Mouse (Mus musculus) heart, embryonic 11.5 days (tissue): ENCODE results near the gene Rgma. TPM values are rescaled to one million over a fixed set of nuclear protein-coding genes. Genes with fewer than 3 reads are reported as not detected.

Source experiments
- ATAC-seq: fragments of 200-750 bp; cut with Nextera tagmentation; replicated peaks from 2 replicates; pipeline ENCODE4 v1.8.0; 2017; ENCODE audit warnings: moderate library complexity; ENCODE audit not compliant: insufficient number of reproducible peaks, low FRiP score, low TSS enrichment
- H3K27ac ChIP-seq: fragments of 300-500 bp; sonication (generic); 2 replicates; pipeline ENCODE4 v1.5.1; 2014; ENCODE audit warnings: mild to moderate bottlenecking, low read depth, low read length
- H3K27me3 ChIP-seq: fragments of 300-500 bp; sonication (generic); 2 replicates; pipeline ENCODE4 v1.6.1; 2014; ENCODE audit warnings: mild to moderate bottlenecking, low read length, mixed read lengths; ENCODE audit not compliant: control insufficient read depth, insufficient read depth
- H3K36me3 ChIP-seq: fragments of 300-500 bp; sonication (generic); 2 replicates; pipeline ENCODE4 v1.6.1; 2014; ENCODE audit warnings: mild to moderate bottlenecking, low read length, moderate library complexity, mixed read lengths; ENCODE audit not compliant: control insufficient read depth, insufficient read depth
- H3K4me1 ChIP-seq: fragments of 300-500 bp; sonication (generic); 2 replicates; pipeline ENCODE4 v1.6.1; 2014; ENCODE audit warnings: low read length; ENCODE audit not compliant: control insufficient read depth, insufficient read depth
- H3K4me2 ChIP-seq: fragments of 300-500 bp; sonication (generic); 2 replicates; pipeline ENCODE4 v1.6.1; 2014; ENCODE audit warnings: mild to moderate bottlenecking, moderate library complexity
- H3K4me3 ChIP-seq: fragments of 300-500 bp; sonication (generic); 2 replicates; pipeline ENCODE4 v1.5.1; 2014; ENCODE audit warnings: low read depth, low read length
- H3K9ac ChIP-seq: fragments of 300-500 bp; sonication (generic); 2 replicates; pipeline ENCODE4 v1.6.1; 2014; ENCODE audit warnings: mild to moderate bottlenecking, low read depth, low read length, moderate library complexity
- H3K9me3 ChIP-seq: fragments of 300-500 bp; sonication (generic); replicated peaks from 2 replicates; pipeline ENCODE4 v1.6.1; 2016; ENCODE audit warnings: low read length; ENCODE audit not compliant: control insufficient read depth
- WGBS: fragments of 180-500 bp; shearing (Covaris S2); extraction: QIAGEN DNeasy Blood & Tissue Kit; methylation state at CpG from one replicate; pipeline ENCODE4 v1.1.7; 2014; ENCODE audit not compliant: insufficient replicate concordance; 5-methylcytosine and 5-hydroxymethylcytosine counted together
- polyA plus RNA-seq: library from polyadenylated mRNA; unstranded; fragments of >200 nt; fragmentation: Nextera tagmentation; extraction: Ambion mirVana; gene quantifications from 2 replicates; pipeline ENCODE4 v1.2.1, GENCODE M21; 2014

Rgma gene
- polyA plus RNA-seq, 1 experiment from 2014 or later: 5.8 TPM

DNA sequence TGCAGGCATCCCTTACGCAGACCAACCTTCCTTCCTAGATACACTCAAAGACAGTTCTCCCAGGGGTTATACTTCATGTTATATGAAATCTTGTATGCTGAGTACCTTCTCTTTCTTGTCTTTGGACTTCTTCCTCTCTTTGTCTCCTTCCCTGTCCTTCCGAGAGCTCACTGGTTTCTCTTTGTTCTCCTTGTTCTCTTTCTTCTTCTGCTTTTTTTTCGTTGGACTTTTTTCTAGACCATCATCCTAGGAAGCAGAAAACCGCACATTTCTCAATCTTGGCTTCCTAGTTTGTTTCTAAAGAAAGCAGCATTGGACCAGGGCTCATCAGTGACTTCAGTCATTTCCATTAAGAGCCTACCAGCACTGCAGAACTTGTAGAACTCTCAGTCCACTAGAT is 76.3 kb downstream of the Rgma start:
- no peak overlapping the region for H3K27ac ChIP-seq
- peaks cover 82% of the 10 kb centered on the region for H3K36me3 ChIP-seq
- no peaks in the 10 kb centered on the region for H3K9me3 ChIP-seq
- WGBS: 94% methylated on average over 4 of the region's 4 CpGs
- no peak overlapping the region for H3K4me3 ChIP-seq
- no peak overlapping the region for H3K4me2 ChIP-seq
- H3K4me1 ChIP-seq: no peaks in the 10 kb centered on the region
- no peak overlapping the region for H3K9ac ChIP-seq
- no peak for ATAC-seq
- H3K27me3 ChIP-seq: no peaks in the 10 kb centered on the region

DNA sequence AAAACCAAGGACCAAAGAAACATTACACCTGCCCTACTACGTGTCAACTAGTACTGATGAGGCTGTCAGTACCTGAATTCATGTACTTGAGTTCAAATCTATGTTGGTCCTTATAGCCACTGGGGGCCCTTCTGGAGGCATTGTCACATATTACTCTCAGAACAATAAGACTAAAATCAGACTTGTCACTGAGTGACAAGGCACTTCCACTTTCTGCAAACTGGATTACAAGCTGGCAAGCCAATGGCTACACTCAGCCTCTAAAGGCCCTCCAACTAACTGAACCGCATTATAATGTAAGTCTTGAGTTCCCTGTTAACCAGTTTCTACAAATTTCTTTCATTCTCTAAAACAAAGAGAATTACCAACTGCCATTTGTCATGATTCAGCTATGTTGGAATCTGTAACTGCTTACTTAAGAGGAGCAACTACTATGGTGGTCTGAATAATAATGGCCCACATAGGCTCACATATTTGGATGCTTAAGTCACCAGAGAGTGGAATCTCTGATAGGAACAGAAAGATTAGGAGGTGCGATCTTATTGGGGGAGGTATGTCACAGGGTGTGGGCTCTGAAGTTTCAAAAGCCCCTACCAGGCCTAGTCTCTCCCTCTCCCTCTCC is 77.0 kb downstream of the Rgma start:
- Histone ChIP-seq H3K4me1 (no peaks in the 10 kb centered on the region), H3K9me3 (no peaks in the 10 kb centered on the region), H3K4me3 (no peak overlapping the region), H3K9ac (no peak overlapping the region), H3K4me2 (no peak overlapping the region), H3K27ac (no peak overlapping the region), H3K27me3 (no peaks in the 10 kb centered on the region), H3K36me3 (peaks cover 81% of the 10 kb centered on the region)
- no peak for ATAC-seq
- 88% methylated on average over 3 of the region's 3 CpGs for WGBS

DNA sequence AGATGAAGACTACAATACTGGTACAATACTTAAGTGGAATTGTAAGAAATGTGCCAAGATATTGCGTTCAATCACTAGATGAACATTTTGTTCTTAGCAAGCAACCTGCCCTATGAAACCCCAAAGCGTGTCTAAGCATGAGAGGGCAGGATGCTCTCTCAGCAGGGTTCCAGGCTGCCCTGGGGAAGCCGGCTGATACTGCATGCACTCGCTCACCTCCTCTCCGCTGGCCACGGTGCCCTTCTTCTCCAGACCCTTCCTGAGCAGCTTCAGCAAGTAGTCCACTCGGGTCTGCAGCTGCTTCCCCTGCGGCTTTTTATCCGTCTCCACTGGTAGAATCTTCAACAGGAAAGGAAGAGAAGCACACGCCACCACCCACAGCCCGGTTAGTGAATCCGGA is 78.8 kb downstream of the Rgma start:
- H3K9me3 ChIP-seq: no peaks in the 10 kb centered on the region
- ATAC-seq: no peak
- peaks cover 75% of the 10 kb centered on the region for H3K36me3 ChIP-seq
- 92% methylated on average over 12 of the region's 12 CpGs for WGBS
- no peak overlapping the region for H3K4me3 ChIP-seq
- no peak overlapping the region for H3K4me2 ChIP-seq
- H3K4me1 ChIP-seq: no peaks in the 10 kb centered on the region
- no peaks in the 10 kb centered on the region for H3K27me3 ChIP-seq
- H3K9ac ChIP-seq: no peak overlapping the region
- H3K27ac ChIP-seq: no peak overlapping the region

DNA sequence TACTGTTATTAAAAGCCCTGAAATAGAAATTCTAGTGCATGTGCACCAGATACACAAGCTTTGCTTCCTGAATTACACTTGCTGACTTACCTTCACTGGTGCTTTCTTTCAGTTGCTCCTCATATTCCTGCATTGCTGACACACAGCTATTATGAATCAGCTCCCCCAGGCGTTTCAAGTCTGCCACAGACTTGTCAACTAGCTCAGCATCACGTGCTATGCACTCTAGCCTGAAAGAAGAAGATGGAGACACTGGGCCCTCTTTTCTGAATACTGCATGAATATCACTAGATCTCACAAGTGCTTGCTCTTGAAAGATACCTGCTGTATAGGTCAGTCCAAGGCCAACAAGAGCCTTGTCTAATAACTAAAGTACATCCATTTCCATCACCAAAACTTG is 88.2 kb downstream of the Rgma start:
- Histone ChIP-seq H3K9me3 (no peaks in the 10 kb centered on the region), H3K27me3 (no peaks in the 10 kb centered on the region), H3K4me2 (no peak overlapping the region), H3K9ac (no peak overlapping the region), H3K27ac (no peak overlapping the region), H3K4me3 (no peak overlapping the region), H3K36me3 (peaks cover 70% of the 10 kb centered on the region), H3K4me1 (no peaks in the 10 kb centered on the region)
- no peak for ATAC-seq
- WGBS: 81% methylated on average over 2 of the region's 2 CpGs

DNA sequence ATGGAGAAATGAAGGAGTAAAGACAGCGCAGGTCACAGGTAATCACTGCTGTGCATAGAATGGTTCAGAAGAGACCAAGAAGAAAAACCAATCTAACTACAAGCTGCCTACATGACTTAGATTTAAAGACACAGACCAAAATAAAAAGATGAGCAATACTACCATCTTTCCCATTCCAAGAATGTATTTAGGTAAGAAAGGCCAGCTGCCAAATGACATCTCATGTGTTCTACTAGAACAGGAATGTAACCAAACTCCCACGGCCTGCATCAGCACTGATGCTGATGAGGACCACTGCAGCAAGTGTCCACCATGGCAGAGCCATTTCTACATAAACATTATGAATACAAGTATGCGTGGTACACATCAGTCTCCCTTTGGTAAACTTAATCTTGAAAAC is 92.4 kb downstream of the Rgma start:
- H3K4me2 ChIP-seq: no peak overlapping the region
- 93% methylated on average over 3 of the region's 3 CpGs for WGBS
- H3K4me1 ChIP-seq: no peaks in the 10 kb centered on the region
- peaks cover 68% of the 10 kb centered on the region for H3K36me3 ChIP-seq
- no peak overlapping the region for H3K27ac ChIP-seq
- no peak for ATAC-seq
- no peak overlapping the region for H3K4me3 ChIP-seq
- H3K27me3 ChIP-seq: no peaks in the 10 kb centered on the region
- no peaks in the 10 kb centered on the region for H3K9me3 ChIP-seq
- no peak overlapping the region for H3K9ac ChIP-seq

Other genes with a start within 250 kb of the Rgma start
- 43.6 and 45.6 TPM in 2 replicates for gene Chd2, start 166.3 kb downstream of the Rgma start, polyA plus RNA-seq